Mouse (Mus musculus) liver (tissue): Measurements from ENCODE around the gene Olfr483.

Experiments used
- DNase-seq: peaks from one replicate; pipeline ENCODE4 v3.0.0-alpha.2; 2020; ENCODE audit warnings: mixed read lengths

Olfr483 gene

GRCm38 (mm10) chr7:108100549-108100948 is at the start of gene Olfr483:
Gene Olfr483 (plus strand): TSS chr7:108100849.
- no peak for DNase-seq

- no peak for DNase-seq
Measured at GRCm38 (mm10) chr7:108067246-108067645, 33.4 kb upstream of the Olfr483 start, which contains the start of gene Olfr480. Gene Olfr480 (minus strand): TSS chr7:108067346.

GRCm38 (mm10) chr7:108079555-108079954 is 21.1 kb upstream of the Olfr483 start, which contains the start of gene Olfr481:
Gene Olfr481 (plus strand): TSS chr7:108079855.
- DNase-seq, result no peak

GRCm38 (mm10) chr7:108097486-108097885 is 3.2 kb upstream of the Olfr483 start, which contains the start of gene Olfr482:
Gene Olfr482 (minus strand): TSS chr7:108097586.
- no peak for DNase-seq

GRCm38 (mm10) chr7:108120681-108121080 is 20.0 kb downstream of the Olfr483 start:
- no peak for DNase-seq

GRCm38 (mm10) chr7:108121416-108121815 is 20.8 kb downstream of the Olfr483 start:
- no peak for DNase-seq

- DNase-seq, result no peak
Measured at GRCm38 (mm10) chr7:108127349-108127748, 26.7 kb downstream of the Olfr483 start, which contains the start of gene Olfr484. Gene Olfr484 (minus strand): TSS chr7:108127449.
